Mouse (Mus musculus) spleen, postnatal 10 days (tissue): ENCODE measurements around the gene Mfng.

Experiments
- DNase-seq, 2 experiments: peaks; one replicate each; pipeline ENCODE4 v3.0.0; 2021 to 2022; ENCODE audit warnings: low spot score in 2 of 2

Mfng gene

DNA sequence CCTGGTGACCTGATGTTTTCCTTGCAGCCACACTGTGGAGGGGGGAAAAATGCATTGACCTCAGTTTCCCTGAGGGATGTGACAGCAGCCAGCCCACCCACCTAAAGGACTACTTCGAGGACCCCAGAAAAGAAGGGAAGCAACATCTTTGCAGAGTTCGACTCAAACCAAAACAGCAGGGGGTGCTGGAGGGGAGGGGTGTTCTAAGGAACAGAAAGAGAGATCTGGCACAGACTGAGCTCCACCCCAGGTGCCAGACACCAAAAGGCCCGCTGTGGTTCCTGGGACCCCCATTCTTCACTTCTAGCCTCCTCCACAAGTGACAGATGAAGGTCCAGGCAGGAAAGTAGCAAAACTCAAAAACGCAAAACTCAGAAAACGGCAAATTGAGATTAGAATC lies 57.4 kb downstream of the Mfng start:
- DNase-seq = peak in 1 of 2 experiments; percentile 40

DNA sequence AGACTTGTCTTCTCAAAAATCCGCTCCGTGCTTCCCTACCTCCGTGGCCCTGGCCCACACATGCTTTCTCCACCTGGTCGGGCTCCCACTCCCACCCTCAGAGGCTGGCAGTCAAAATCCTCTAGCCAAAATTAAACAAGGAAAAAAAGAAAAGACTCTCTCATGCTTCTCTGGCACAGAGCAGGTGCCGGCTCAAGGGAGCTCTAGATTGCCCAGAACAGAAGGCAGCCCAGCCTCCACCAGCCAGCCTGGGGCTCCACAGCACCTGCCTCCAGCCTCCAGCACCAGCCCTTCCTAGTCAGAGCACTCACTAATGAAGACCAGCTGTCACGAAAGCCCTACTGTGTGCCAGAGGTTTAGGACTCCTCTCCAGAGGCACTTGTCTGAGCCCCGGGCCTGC lies 59.5 kb downstream of the Mfng start:
- DNase-seq = no peak

DNA sequence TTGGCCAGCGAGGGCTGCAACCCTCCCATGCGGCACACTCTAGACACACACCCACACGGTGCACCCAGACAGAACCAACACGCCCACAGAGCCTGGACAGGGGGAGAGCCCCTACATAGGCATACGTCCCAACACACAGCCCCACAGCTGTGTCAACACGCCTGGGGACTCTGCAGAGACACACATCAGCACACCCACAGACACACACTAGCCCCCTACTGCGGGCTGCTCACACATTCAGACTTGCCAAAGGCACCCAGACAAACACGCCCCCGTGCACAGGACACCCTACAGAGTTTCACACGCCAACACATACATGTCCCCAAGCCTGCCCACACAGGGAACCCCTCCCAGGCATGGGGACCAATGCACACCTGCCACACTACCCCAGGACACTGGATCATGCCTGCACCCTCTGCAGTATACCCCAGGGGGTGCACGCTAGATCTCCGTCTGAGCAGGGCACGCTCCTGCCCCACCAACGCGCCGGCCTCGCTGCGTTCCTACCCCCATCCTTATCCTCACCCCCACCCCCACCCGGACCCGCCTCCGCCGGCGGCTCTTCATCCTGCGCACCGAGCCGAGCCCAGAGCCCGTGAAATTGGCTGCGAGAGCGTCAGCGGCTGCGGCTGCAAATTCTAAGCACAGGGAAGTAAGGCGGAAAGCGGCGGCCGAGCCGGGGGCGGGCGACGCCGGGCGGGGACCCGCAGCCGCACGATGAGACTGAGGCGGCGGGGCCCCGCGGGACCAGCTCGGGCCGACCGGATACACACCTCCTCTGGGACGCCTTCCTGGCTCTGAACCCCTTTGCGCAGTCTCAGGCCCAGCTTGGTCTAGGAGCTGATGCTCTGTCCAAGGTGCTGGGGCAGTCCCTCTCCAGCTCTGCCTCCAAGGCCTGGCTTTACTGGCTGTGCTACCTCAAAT lies 60.7 kb downstream of the Mfng start:
- peak in 1 of 2 experiments; percentile 49 for DNase-seq

DNA sequence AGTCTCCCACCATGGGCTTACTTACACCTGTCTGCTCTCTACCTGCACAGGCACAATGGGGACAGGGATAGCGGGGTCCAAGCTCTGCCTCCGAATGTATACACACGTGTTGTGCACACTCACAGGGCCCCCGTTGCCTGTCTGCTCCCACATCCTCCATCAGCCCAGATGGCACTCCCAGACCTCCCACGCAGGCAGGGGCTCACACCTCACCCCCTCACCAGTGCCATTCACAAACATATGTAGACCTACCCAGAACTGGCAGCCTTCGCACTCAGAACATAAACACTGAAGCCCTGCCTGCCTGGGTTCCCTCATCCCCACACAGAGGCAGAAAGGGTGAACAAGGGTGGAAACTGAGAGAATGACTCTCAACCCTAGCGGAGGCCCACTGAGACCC lies 61.3 kb downstream of the Mfng start:
- no peak for DNase-seq

DNA sequence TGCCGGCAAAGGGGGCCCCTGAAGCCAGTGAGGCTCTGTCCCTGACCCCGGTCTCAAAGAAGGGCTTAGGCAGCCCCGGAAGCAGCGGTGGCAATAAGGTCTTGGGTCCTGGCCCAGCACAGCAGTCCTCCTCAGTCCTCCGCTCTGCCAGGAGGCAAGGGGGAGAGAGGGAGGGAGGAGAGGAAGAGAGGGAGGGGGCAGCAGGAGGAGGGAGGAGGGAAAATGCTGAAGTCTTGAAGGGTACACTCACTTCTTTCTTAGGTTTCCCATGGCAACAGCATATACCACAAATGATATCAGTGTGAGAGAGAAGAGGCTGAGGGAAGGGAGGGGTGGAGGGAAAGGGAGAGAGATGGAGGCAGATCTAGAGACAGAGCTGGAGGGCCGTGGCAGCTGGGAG lies 62.6 kb downstream of the Mfng start:
- DNase-seq = no peak

DNA sequence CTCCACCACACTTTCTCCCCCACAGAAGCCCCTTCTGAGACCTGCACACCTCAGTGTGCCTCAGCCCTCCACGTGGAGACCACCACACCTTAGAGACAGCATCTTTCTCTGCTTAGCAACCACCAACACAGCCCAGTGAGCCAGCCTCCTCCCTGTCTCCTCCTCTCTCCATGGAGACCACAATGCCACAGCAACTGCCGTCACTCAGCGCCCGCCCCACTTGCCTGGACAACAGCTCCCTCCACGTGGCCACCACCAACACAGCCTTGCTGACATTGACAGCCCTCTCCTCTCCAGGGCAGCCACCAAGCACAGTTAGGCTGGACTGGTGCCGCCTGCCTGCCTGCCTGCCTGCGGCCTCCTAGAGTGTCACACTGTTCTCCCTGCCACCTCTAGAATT lies 63.5 kb downstream of the Mfng start:
- DNase-seq = no peak

DNA sequence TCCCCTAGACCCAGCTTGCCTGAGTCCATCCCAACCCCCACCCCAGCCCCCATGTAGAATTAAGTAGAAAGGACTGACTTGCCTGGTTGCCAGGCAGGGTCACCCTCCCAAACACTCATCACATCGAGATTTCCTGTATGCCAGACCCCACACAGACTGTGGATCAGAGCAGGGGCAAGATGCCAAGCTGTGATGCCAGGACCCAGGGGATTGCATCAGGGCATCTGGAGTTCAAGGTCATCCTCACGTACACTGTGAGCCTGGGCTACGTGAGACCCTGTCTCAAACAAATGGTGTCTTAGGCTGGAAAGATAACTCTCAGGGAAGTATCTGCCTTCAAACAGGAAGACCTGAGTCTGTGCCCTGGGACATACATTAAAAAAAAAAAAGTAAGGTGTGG lies 66.6 kb downstream of the Mfng start:
- no peak for DNase-seq
